Mouse (Mus musculus) hindlimb bud, embryonic 11.5 days (tissue): ENCODE results near the gene Cgn.
"Not testable (repeated sequence)": the region's sequence is repeated elsewhere in the genome, so short reads cannot be mapped to it uniquely, and the experiment has no call there.

Source experiments
- DNase-seq: peaks from one replicate; pipeline ENCODE4 v3.0.0-alpha.2; 2012; ENCODE audit warnings: low read depth, low spot score; ENCODE audit errors: extremely low spot score

Gene Cgn

GRCm38 (mm10) chr3:94792258-94792657 is 6.0 kb upstream of the Cgn start:
- DNase-seq, result no peak

- DNase-seq, result no peak
Measured at GRCm38 (mm10) chr3:94789516-94789915, 3.2 kb upstream of the Cgn start.

GRCm38 (mm10) chr3:94789071-94789470 is 2.8 kb upstream of the Cgn start:
- no peak for DNase-seq

- DNase-seq, result no peak
Measured at GRCm38 (mm10) chr3:94787122-94787780, 959 bp upstream of the Cgn start.

- DNase-seq, result no peak
Measured at GRCm38 (mm10) chr3:94785958-94786357, 334 bp downstream of the Cgn start.

- no peak for DNase-seq
Measured at GRCm38 (mm10) chr3:94784171-94784701, 2.1 kb downstream of the Cgn start.

GRCm38 (mm10) chr3:94783462-94783931 is 2.8 kb downstream of the Cgn start:
- DNase-seq, result no peak

DNA sequence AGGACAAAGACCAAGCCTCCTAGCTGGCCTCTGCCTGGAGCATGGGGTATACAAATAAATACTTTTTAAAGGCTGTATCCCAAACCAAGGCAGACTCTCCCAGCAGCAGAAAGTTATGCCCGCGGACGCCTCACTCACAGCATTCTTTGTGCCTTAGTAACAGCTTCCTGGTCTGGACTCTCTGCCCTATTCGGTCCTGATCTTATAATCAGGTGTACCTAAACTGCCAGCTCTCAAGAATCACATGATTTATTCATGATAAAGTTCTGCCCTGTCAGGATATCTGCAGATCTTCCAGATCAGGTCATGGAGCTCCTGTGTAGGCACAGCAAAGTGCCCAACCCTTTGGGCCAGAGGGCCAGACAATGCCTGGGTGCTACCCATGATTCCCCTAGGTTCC is 3.4 kb downstream of the Cgn start:
- DNase-seq, result no peak

- no peak for DNase-seq
Measured at GRCm38 (mm10) chr3:94781356-94781755, 4.9 kb downstream of the Cgn start.

GRCm38 (mm10) chr3:94775886-94776285 is 10.4 kb downstream of the Cgn start:
- DNase-seq, result no peak

DNA sequence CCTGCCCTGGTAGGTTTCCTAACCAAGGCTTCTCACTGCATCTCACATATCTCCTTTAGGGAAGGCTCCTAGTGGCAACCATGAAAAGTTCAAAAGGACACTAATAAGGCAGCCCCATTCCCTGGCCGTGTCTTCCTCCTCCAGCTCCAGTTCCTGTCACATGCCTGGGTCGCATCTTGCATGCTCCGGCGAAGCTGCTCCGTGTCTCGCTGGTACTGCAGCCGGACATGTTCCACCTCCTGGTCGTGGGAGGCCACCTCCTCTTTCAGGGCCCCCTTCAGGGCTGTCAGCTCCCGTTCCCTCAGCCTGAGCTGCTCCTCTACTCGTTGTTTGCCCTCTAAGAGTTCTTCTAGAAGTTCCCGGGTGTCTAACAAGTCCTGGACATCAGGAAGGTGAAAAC is 12.3 kb downstream of the Cgn start:
- DNase-seq, result no peak

DNA sequence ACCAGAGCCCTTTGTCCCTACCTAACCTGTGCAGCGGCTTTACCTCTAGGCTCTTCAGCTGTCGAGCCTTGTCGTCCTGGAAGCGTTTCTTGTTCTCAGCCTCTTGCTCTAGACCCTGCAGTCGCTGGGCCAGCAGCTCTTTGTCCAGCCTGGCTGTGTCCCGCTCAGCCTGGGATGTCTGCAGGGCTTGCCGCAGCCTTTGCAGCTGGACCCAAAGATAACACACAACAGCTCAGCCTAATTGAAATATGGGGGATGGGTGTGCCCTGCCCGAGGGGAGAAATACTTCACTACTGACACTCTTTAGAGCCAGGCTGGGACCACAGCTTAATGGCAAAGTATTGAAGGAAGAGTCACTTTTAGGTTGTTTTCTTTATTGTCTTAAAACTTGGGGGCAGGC is 20.8 kb downstream of the Cgn start:
- not testable (repeated sequence) for DNase-seq

- DNase-seq, result not testable (repeated sequence)
Measured at GRCm38 (mm10) chr3:94764545-94765292, 21.6 kb downstream of the Cgn start.

DNA sequence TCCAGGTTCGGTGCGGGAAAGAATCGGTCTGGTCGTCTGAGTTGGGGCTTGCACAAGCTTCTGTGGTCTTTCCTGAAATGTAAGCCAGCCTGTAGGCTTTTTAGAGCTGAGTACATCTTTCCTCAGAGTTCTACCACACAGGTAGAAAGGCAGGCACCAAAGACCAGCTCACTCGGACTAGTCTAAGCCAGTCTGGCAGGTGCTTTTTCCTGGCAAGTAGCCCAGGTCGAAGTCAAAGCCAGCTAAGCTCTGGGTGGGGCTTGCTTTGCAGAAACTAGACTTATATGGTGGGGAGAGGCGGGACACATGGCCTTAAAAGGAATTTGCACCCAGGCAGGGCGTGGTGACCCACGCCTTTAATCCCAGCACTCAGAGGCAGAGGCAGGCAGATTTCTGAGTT is 27.9 kb downstream of the Cgn start:
- not testable (repeated sequence) for DNase-seq

GRCm38 (mm10) chr3:94758056-94758409 is 28.3 kb downstream of the Cgn start:
- not testable (repeated sequence) for DNase-seq

DNA sequence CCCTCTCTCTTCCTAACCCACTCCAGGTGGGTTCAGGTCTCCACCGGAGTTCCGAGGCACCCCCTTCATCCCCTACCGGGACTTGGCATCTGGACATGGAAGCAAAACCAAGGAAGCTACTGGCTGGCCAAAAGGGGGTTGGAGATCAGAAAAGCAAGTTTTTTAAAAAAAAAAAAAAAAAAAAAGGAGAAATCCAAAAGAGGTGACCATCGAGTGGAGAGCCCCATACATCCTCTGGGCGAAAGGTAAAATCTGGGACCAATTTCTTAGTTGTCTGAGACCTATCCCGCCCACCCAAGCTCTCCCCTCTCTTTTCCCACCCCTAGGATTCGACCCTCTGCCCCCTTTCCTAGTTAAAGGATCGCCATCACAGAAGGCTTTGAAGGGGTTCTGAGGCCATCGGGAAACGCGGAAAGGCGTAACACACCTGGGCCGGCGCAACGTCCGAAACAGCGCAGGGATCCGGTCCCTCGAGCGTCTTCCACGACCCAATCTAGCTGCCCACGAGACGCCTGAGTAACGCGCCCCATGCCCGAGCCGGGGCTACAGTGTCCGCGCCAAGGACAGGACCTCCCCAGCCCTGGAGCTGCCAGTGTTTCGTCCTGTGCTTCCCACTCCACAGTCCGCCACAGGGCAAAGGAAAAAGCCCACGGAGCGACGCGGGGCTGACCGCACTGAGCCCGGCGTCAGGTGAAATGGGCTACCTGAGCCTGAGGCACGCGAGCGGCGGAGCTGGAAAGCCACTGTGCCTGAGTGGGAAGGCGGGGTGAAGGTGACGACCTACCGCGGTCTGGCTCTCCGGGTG is 28.8 kb downstream of the Cgn start:
- DNase-seq, result not testable (repeated sequence)

DNA sequence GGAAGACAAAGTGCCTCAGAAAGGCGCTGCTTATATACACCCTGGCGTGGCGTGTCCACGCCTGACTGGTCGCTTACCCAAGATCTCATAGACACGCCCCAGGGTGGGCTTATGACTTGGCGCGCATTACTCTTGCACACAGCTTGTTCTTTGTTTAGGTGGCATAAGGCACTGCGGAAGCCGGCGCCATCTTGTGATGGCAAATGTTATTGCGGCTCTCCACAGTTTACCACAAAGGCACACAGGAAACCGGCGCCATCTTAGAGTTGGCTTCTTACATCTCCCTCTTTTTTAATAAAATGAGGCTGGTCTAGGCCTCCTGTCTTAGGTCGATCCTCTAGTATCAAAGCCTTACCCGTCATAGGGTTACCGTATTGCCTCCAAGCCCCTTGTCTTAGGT is 40.6 kb downstream of the Cgn start:
- no peak for DNase-seq

DNA sequence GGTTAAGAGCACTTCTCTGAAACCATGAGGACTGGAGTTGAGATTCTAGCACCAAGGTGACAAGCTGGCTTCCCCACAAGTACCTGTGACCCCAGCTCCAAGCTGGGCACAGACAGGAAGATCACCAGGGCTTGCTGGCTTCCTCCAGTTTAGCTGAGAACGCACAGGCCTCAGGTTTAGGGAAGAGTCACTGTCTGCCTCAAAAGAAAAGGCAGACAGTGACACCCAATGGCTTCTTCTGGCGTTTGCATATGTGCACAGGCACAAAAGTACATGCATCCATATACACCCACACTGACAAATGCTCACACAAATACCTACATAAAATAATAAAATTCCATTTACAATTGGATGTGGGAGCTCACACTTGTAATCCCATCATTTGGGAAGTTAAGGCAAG is 62.7 kb downstream of the Cgn start:
- not testable (repeated sequence) for DNase-seq

DNA sequence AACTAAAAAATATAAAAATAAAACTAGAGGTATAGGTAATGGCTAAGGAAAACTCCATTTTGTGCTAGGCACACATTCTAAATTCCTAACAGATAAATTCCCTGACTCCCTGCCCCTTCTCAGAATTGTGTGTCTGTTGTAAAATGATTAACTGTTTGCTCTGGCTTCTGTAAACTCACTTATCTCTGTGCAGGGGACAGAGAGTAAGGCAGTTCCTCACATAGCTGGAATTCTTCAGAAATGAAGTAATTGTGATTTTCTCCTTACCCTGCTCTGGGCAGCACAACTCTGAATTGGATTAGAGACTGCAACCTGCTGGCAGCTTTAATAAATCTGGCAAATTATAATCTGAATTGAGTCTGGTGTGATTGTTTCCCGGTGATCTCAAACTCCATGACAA is 68.0 kb downstream of the Cgn start:
- DNase-seq, result not testable (repeated sequence)

- DNase-seq, result not testable (repeated sequence)
Measured at GRCm38 (mm10) chr3:94713424-94713823, 72.9 kb downstream of the Cgn start.

- DNase-seq, result not testable (repeated sequence)
Measured at GRCm38 (mm10) chr3:94710591-94710990, 75.7 kb downstream of the Cgn start.
